ENCODE assay signal across 8 mouse cellular contexts in the genomic region with DNA sequence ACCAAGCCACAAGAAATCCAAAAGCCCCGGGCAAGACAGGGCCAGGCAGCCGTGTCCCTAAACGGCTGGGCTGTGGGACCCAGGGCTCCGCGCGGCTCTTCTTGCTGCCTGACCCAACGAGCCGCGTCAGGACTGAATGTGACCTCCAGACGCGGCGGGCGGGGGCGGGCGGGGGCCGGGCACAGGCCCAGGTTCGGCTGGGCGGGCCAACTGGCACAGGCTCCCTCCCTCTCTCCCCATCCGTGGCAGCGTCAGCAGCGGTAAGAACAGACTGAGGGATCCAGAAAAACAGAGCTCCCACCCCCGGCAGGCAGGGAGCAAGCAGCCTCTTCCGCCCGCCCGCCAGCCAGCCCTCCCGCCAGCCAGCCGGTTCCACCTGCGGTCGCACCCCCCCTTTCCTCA. TPM values are rescaled to one million over a fixed set of nuclear protein-coding genes. Genes with fewer than 3 reads are reported as not detected.
A peak's percentile ranks its signal among the peaks of the same experiment; 100 is the strongest.
DNase-seq lines count a peak whose midpoint lies in the region; ATAC-seq and TF ChIP-seq lines count a peak whose summit lies in the region.

No protein-coding gene starts in this region.

- no peak for TF ChIP-seq CTCF in Patski (IDR thresholded peaks at IDR 0.05)
- TF ChIP-seq CTCF in lung, embryonic 14.5 days (IDR thresholded peaks at IDR 0.05; ENCODE audit: low read depth) = no peak
- no peak for TF ChIP-seq CTCF in olfactory bulb, adult 2 months (IDR thresholded peaks at IDR 0.05; ENCODE audit: insufficient read depth, low read depth, low read length)

- peak; percentile 23 for ATAC-seq in Patski
- 0 out of 2 replicates have a peak, but pooled peaks have one; percentile 4 for ATAC-seq in hindbrain, embryonic 11.5 days (ENCODE audit: low FRiP score)
- peak; percentile 20; the same call in 1 of the 2 replicates for ATAC-seq in lung, embryonic 14.5 days (ENCODE audit: insufficient read depth)

- in situ Hi-C loops in Patski (cut with MboI; ENCODE audit: low pct_unique_long_range_greater_than_20kb) = no loop called here

- H3K36me3 ChIP-seq in hindbrain, embryonic 11.5 days (ENCODE audit: control insufficient read depth, insufficient read depth, low read length) = no peaks in the 10 kb centered on the region
- H3K36me3 ChIP-seq in lung, embryonic 14.5 days (ENCODE audit: insufficient read depth) = peaks cover 45% of the 10 kb centered on the region

- no peaks in the 10 kb centered on the region for H3K27me3 ChIP-seq in Patski
- no peaks in the 10 kb centered on the region for H3K27me3 ChIP-seq in hindbrain, embryonic 11.5 days (ENCODE audit: control insufficient read depth, insufficient read depth, low read length)
- H3K27me3 ChIP-seq in lung, embryonic 14.5 days (ENCODE audit: insufficient read depth, low read length) = no peaks in the 10 kb centered on the region

- H3K9me3 ChIP-seq in hindbrain, embryonic 11.5 days (ENCODE audit: control insufficient read depth, low read length) = no peaks in the 10 kb centered on the region
- no peaks in the 10 kb centered on the region for H3K9me3 ChIP-seq in lung, embryonic 14.5 days (ENCODE audit: low read depth, low read length)

- H3K4me3 ChIP-seq in hindbrain, embryonic 11.5 days (ENCODE audit: low read depth, low read length) = peak overlapping the region; percentile 25
- H3K4me3 ChIP-seq in lung, embryonic 14.5 days (ENCODE audit: low read depth, low read length) = peak overlapping the region; percentile 22
- peak overlapping the region; percentile 64 for H3K4me3 ChIP-seq in olfactory bulb, adult 2 months (ENCODE audit: insufficient read depth, low read depth, low read length)

- POLR2A ChIA-PET in Patski (lab: Charles Lee) = interaction anchor here (1.5 kb wide), 1 partner anchor 12 kb away, joined by 4 read pairs; no protein-coding TSS in a partner anchor

- peak overlapping the region; percentile 52 for H3K9ac ChIP-seq in hindbrain, embryonic 11.5 days (ENCODE audit: low read depth, low read length)
- H3K9ac ChIP-seq in lung, embryonic 14.5 days = peak overlapping the region; percentile 32

- TF ChIP-seq POLR2A in olfactory bulb, adult 2 months (IDR thresholded peaks at IDR 0.05; ENCODE audit: insufficient read depth, low read depth, low read length) = no peak

- CTCF ChIA-PET in Patski (lab: Charles Lee) = interaction anchor here (1.2 to 1.7 kb wide), 2 partner anchors 9 kb away, joined by 4 to 6 read pairs; no protein-coding TSS in a partner anchor

- 3% methylated on average over 25 of the region's 29 CpGs for WGBS in hindbrain, embryonic 11.5 days
- 4% methylated on average over 22 of the region's 29 CpGs for WGBS in lung, embryonic 14.5 days
- WGBS in olfactory bulb, adult 2 months = under 1% methylated on average over 29 of the region's 29 CpGs

- H3K4me2 ChIP-seq in hindbrain, embryonic 11.5 days (replicated peaks; ENCODE audit: low read depth, low read length) = peak overlapping the region; percentile 53
- H3K4me2 ChIP-seq in lung, embryonic 14.5 days = peak overlapping the region; percentile 56

- no peak for DNase-seq in Patski (ENCODE audit: low read depth, low spot score)
- peak; percentile 70 for DNase-seq in cerebellum, adult 8-10 months
- DNase-seq in frontal cortex, postnatal 36 days (ENCODE audit: low spot score in 2 of 2) = peak; percentile 67 to 77
- DNase-seq in hindbrain, embryonic 11.5 days (ENCODE audit: low spot score) = no peak
- peak; percentile 61 to 71 for DNase-seq in layer of hippocampus, postnatal 14 days (ENCODE audit: low spot score in 2 of 2)
- DNase-seq in lung, embryonic 14.5 days = peak; percentile 70
- DNase-seq in urinary bladder, postnatal 25 days (ENCODE audit: low spot score) = peak; percentile 43

- peaks cover 32% of the 10 kb centered on the region for H3K4me1 ChIP-seq in hindbrain, embryonic 11.5 days (replicated peaks; ENCODE audit: control insufficient read depth, insufficient read depth, low read length)
- H3K4me1 ChIP-seq in lung, embryonic 14.5 days (ENCODE audit: insufficient read depth) = peaks cover 40% of the 10 kb centered on the region
- H3K4me1 ChIP-seq in olfactory bulb, adult 2 months (ENCODE audit: control insufficient read depth, insufficient read depth, low read length) = peaks cover 95% of the 10 kb centered on the region

- peak overlapping the region; percentile 54 for H3K27ac ChIP-seq in hindbrain, embryonic 11.5 days (ENCODE audit: low read depth, low read length)
- peak overlapping the region; percentile 90 for H3K27ac ChIP-seq in lung, embryonic 14.5 days (ENCODE audit: low read depth)
- H3K27ac ChIP-seq in olfactory bulb, adult 2 months (ENCODE audit: insufficient read depth, low read depth, low read length) = peak overlapping the region; percentile 90

RNA-seq across cellular contexts. Expression of a gene that starts 55.2 kb away (rescaled TPM):
- polyA plus RNA-seq in Patski (2021) = 0.13 TPM
- polyA plus RNA-seq in hindbrain, embryonic 11.5 days (2014; fragmentation: Nextera tagmentation; extraction: Ambion mirVana) = 7.8 and 9.2 TPM in 2 replicates
- 1 to 10 TPM in 1 of 2 experiments, under 1 TPM in 1; 0.97 to 1.6 TPM for total RNA-seq in layer of hippocampus, postnatal 14 days (2021)
- 7.4 and 9.3 TPM in 2 replicates for polyA plus RNA-seq in lung, embryonic 14.5 days (2014; fragmentation: Nextera tagmentation; extraction: Ambion mirVana)
- polyA plus RNA-seq in olfactory bulb, adult 2 months (2012; ENCODE audit: insufficient read depth, insufficient read length, low replicate concordance, missing spikeins) = not detected in 2 replicates

Comparison
In these comparisons a context has a peak if more than half of its experiments do, and no peak if none do; other contexts are left out.
1. DNase-seq: peak in cerebellum, adult 8-10 months (single experiment), frontal cortex, postnatal 36 days (2 of 2), layer of hippocampus, postnatal 14 days (2 of 2), lung, embryonic 14.5 days (single experiment) and urinary bladder, postnatal 25 days (single experiment); none in Patski (single experiment) and hindbrain, embryonic 11.5 days (single experiment).
2. Peak in every context shown above with its lines, with median percentiles within 50 percentile points of each other: ATAC-seq, H3K27ac ChIP-seq and H3K4me3 ChIP-seq.